Mouse (Mus musculus): ENCODE data around the gene Dbt.
A peak's percentile ranks its signal among the peaks of the same experiment; 100 is the strongest.

The Dbt gene

DNA sequence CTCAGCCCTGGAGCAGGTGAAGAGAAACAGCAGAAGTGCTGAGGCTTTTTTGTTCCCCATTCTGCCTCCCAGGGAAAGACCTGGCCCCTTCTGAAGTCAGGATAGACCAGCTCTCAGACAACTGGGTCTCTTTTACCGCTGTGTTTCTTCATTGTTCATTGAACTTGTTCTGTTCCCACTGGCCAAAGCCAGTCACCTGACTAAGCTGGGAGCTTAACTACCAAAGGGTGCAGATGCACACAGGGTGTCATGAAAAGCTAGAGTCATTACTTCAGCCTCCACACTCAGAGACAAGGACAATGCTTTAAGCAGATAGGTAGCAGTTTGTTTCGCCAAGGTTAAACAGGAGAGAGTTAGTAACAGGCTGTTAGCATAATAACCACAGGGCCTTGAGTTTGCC lies 29.2 kb downstream of the Dbt start:
- no peak for DNase-seq (ENCODE audit: low spot score)

DNA sequence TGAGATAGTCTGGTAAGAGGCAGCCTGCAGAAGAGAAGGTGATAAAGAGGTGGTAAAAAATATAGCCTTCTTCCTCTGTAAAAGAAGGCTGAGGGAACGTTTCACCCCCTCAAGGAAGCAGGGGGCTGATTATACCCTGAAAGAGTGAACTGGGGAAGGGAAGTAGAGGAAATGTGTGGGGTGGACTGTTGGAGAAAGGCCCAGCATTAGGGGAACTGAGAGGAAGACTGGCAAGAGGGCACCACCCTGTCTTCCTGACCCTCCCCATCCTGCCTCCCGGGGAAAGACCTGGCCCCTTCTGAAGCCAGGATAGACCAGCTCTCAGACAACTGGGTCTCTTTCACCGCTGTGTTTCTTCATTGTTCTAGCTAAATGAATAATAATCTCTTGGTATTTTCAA lies 29.7 kb downstream of the Dbt start:
- no peak for DNase-seq (ENCODE audit: low spot score)

DNA sequence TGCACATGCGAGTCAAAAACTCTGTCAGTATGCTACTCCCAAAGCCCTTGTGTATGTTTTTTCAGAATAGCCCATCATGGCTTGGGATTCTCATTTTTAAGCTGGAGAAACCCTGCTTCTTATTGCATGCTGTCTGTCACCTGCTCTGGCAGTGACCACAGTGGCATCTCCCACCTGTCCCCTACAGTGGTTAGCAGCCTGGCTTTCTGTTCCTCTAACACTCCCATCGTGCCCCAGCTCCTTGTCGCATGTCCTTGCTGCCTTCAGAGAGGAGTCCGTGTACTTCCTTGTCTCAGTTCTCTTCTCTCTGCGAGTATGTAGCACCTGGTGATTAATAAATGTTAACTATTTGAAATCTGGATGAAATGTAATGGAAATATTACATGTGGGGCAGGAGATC lies 34.6 kb downstream of the Dbt start:
- no peak for DNase-seq (ENCODE audit: low spot score)

DNA sequence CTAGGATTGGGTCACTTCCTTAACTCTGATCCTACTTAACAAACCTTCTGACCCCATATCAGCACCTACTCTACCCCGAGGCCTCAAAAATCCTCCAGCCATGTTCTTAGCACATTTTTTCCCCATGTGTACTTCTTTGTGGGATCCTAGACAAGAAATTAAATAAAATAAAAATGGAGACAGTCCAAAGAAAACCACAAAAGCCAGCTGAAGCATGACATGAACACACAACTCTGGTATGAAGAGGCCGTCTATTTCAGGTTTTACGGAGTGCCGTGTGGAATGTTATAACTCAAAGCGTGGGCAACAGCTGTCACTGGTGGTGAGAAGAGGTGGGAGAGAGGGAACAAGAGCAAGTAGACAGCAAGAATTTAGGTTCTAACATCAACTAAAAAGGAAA lies 38.5 kb downstream of the Dbt start:
- DNase-seq (ENCODE audit: low spot score) = no peak

DNA sequence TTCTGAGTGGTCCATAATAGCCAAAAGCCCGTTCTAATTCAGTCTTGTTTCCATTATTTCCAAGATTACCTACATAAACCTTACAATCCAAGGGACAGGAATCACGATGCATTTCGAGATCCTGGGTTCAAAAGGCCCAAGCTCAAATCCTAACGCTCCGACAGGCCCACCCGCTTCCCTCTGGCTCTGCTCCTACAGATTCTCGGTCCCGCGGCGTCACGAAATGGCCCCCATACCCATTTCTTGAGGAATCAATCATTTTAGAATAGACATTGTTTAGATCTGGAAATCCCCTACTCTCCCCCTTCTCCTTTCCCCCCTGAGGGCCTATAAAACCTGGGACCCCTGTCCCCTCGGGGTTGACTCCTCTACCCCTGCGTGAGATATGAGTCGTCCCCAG lies 48.4 kb downstream of the Dbt start:
- DNase-seq (ENCODE audit: low spot score) = peak; percentile 8

DNA sequence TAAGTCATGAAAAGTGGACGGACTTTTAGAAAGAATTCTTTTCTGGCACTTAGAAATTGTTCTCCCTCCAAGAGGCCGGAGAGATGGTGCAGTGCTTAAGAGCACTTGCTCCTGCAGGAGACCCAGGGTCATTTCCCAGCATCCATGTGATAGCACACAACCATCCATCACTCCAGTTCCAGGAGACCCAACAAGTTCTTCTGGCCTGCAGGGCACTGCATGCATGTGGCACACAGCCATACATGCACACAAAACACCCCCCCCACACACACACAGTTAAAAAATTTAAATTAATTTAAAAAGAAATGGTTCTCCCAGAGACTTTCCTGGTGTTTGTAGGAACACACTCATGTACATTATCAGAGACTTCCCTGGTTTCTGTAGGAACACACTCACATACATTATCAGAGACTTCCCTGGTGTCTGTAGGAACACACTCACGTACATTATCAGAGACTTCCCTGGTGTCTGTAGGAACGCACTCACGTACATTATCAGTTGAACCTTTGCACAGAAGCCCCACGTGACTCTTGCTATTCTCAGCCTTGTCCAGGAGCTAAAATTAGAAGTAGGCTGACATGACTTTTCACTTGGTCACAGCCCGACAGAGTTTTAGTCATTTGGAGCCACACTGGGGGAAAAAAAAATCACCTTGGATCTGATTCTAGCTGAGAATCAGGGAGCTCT lies 49.7 kb downstream of the Dbt start, which contains the start of gene Lrrc39:
Gene Lrrc39, plus strand, starts transcription at position 566 of the 687 bp plus-strand sequence.
- no peak for DNase-seq (ENCODE audit: low spot score)

DNA sequence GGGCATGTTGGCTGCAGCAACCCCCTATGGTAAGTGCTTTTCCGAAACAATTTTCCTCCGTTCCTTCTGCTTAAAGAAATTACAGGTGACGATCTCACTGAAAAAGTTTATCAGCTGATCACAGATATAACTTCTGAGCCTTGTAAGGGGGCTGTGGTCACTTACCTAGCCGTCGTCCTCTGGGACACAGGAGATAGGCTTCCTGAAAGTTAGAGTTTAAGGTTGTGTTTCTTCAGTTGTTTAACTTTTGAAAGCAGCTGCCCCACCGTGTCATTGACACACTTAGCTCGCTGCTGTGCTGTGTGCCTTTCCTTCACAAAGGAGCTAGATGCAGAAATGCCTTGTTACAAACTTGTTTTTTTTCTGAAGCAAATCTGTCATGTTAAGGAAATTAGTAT lies 50.2 kb downstream of the Dbt start:
- DNase-seq (ENCODE audit: low spot score) = no peak

DNA sequence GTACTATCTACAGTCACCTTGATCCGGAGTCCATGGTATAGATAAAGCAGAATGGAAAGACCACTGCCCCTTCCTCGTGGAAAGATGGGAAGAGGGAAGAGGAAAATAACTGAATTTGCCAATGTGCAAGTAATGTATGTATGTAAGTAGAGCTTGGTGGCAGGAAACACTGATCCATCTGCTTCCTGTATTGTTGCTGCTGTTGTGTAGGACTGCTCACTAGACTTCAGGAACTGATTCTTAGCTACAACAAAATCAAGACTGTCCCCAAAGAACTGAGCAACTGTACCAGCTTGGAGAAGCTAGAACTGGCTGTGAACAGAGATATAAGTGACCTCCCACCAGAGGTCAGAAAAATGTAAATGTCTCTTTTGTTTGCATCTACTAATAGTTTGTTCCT lies 57.8 kb downstream of the Dbt start:
- DNase-seq (ENCODE audit: low spot score) = no peak

DNA sequence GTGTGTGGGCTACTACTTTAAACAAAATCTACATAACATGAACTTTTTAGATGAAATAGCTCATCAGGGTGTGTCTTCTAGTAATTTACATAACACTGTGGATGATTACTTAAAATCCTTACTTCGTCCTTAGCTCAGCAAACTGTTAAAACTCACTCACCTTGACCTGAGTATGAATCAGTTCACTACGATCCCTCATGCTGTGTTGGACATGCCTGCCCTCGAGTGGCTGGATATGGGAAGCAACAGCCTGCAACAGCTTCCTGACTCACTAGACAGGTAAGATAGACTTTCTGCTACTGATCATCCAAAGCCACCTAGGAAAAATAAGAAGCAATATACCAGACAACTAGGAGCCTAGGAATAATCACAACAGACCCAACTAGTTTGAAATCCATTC lies 64.4 kb downstream of the Dbt start:
- DNase-seq (ENCODE audit: low spot score) = no peak

DNA sequence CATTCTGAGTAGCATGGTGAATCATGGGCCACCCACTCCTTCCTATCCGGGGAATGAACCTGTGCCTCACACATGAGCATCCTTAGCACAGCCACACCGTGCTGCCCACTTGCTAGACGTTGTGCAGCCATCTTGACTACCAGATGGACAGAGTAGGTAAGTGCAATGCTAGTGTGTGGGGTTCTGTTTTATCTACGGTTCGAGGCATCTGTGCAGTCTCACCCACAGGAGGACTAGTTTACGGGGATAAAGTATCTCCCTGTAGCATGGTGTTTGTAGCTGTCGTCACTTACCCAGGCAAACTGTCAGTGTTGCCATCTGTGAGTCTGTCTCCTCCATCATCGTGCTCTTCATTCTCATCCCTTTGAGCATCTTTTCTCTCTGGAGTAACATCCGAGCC lies 69.3 kb downstream of the Dbt start:
- DNase-seq (ENCODE audit: low spot score) = no peak

DNA sequence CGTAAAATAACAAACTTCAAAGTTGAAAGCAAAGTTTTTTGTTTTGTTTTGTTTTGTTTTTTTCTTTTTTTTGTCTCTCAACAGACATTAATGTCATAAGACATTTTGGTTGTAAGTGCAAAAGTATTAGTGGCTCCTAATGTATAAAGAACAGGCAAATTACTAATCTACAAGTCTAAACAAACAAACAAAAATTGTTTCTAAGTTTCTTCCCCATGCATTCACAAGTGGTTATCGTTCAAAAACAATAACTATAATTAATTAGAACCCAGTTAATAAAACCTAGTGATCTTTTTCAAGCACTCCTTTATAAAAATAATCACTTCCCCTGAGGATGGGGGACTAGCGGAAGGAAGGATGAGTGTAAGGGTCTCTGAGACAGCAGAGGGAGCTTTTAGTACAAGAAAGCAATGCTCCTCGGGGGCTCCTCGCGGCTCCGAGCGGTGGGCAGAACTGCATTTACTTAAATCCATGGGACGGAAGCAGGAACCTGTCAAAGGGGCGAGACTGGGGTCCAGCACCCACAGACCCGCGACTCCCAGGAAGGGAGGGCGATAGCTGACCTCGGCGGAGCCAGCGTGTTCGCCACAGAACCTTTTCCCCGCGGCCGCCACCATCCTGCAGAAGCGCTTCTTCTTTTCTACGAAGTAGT lies 81.3 kb downstream of the Dbt start:
- DNase-seq (ENCODE audit: low spot score) = no peak

DNA sequence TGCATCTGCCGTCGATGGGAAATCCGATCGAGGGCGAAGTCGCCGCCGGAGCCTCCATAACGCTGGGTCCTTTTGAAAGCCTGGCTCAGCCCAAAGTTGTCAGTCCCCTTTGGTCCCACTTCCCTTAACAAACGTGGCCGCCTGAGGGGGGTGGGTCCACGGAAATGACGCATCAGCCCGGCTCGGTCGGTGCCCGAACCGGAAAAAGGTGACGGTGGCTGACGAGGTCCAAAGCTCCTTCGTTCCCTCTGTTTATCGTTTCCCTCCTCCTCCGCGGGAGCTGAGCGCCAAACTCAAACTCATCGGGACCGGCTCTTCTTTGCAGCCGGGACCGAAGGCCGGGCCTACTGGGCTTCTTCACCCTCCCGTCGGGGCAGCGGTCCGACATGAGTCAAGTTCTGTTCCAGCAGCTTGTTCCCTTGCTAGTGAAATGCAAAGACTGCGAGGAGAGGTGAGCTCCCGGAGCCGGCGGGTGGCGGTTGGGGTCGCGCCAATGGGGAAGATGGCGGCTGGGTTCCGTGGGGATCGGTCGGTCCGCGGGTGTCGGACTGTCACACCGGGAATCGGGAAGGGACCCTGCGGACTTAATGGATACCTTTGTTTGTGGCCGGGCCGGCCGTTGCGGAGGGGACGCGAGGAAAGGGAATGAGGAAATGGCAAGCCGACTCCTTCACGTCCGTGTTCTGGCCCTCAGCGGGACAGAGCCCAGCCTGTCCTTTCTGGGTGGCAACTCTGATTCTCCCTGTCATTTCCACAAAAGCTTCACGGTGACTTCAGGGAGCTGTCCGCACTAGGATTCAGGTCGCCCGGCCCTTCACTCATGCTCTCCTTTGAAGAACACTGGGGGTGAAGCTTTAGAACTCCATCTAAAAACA lies 82.1 kb downstream of the Dbt start, which contains the start of gene Sass6:
Gene Sass6, plus strand, starts transcription at position 255 of the 875 bp plus-strand sequence.
- peak; percentile 98 for DNase-seq (ENCODE audit: low spot score)

DNA sequence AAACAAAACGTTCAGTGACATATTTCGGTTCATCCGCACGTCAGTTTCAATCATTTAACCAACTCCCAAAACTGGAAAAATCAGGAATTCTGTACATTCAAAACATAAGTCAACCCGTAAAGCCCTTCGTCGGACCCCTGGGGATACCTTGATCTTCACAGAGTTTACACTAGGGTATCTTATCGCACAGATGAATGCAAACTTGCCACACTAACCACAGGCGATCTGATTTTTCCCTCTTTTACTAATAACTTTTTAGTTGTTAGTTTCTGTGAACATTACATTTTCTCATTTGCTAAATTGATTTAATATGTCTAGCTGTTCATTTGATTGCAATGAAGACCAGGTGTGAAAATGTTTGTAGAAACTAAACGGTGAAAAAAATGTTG lies 82.7 kb downstream of the Dbt start:
- no peak for DNase-seq (ENCODE audit: low spot score)

Data from urinary bladder, postnatal 25 days (tissue).